Mouse (Mus musculus) brain, adult 2 months (tissue): ENCODE measurements at regions not wholly inside any gene's neighbourhood (a gene's known extent, or its start where the extent isn't known, plus 50 kb on each side); places are given as distances from the start of the nearest gene placed in this dataset.

Source experiments
- DNase-seq: peaks from one replicate; pipeline ENCODE4 v3.0.0; 2011; ENCODE audit warnings: low read depth, low spot score

DNA sequence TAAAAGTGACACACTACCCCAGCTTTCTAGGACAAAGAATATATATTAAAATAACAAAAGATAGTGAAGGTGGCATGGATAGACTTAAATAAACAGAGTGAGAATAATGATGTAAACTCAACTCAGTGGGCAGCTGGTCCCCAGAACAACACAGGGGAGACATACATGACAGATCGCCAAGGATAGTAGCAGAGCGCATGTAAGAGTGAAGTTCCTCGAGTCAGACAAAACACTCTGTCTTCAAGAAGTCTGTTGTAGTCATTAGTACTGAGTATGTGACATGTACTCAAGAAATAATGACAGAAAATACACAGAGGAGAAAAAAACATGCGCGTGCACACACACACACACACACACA lies 74.8 kb upstream of the Stxbp5l start:
- DNase-seq, result no peak

GRCm38 (mm10) chr16:37458592-37459532 lies 74.1 kb upstream of the Stxbp5l start:
- peak; percentile 91 for DNase-seq

- DNase-seq, result no peak
Observed at GRCm38 (mm10) chr16:37455971-37456370, 71.2 kb upstream of the Stxbp5l start.

GRCm38 (mm10) chr16:37449846-37450245 lies 65.1 kb upstream of the Stxbp5l start:
- DNase-seq, result peak; percentile 88

DNA sequence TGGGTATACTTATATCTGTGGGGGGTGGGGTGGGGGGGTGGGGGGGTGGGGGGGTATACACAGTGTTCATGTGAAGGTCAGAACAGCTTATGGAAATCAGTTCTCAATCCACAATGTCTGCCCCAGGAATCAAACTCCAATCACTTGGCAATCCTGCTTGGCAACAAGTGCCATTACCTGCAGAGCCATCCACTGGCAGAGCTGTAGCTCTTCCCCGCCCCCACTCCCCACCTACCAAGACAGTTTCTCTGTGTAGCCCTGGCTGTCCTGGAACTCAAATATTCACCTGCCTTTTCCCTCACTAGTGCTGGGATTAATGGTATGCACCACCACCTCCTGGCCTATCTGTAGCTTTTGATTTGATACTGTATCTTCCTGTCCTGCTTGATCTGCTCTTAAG lies 61.0 kb upstream of the Stxbp5l start:
- peak; percentile 31 for DNase-seq

DNA sequence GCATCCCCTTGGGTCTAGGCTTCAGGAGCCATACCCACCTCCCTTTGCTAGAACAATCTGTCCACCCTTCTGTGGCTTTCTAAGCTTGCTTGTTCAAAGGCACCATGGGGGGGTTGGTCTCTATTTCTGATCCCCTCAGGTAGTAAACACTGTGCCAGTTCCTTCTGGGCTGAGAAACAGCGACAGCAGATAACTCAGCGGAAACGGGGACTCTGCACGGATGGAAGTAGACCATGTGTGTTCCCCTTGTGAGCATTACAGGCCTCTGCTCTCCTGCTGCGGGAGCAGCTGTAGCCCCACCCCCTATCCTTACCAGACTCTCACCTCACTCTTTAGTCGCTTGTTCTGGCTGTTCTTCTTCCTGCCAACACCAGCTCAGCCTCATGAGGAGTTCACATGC lies 58.2 kb upstream of the Stxbp5l start:
- peak; percentile 99 for DNase-seq

- peak; percentile 97 for DNase-seq
Observed at GRCm38 (mm10) chr16:37442481-37442880, 57.7 kb upstream of the Stxbp5l start.

DNA sequence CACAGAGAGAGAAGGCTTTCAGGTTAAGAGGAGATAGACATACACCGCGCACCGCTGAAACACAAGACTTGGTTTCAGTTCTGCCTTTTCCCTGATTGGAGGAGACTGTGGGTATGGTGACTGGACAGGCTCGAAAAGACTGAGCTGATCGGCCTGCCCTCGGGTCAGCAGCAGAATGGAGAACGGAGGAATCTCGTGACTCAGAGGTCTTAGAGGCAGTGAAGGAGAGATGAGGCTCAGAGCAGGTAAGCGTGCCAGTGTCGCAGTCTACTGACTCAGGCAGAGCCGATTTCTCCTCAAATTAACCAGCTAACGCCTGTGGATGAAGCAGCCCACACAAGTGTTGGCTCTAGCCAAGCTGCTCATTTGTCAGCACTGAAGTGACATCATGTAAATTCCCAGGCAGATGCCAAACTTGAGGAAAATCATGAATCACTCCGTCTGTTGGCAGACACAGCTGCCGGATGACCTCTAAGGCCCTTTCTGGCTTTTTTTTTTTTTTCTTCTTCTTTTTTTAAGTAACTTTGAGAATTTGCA lies 55.9 kb upstream of the Stxbp5l start:
- peak; percentile 93 for DNase-seq
